In genomic region chr2:110274160-110274559, GRCm38 (mm10) we compare ENCODE assay signal across 11 mouse cellular contexts. TPM values are rescaled to one million over a fixed set of nuclear protein-coding genes. Genes with fewer than 3 reads are reported as not detected.
DNase-seq lines count a peak whose midpoint lies in the region; ATAC-seq and TF ChIP-seq lines count a peak whose summit lies in the region.
"Had no signal": no experiment of that assay in that cellular context is flagged by ENCODE, and none has a peak within 500 bp of the region (broad histone marks: within the 10 kb centered on the region; RNA-seq: fewer than 3 reads in every experiment).

No protein-coding gene starts in this region.

- ATAC-seq in forebrain, postnatal 0 days: peak; percentile 64
- peak; percentile 94 for ATAC-seq in lung, embryonic 16.5 days (ENCODE audit: low read depth)
- no peak for ATAC-seq in erythroblast, adult 5-6 weeks (replicated peaks; ENCODE audit: low FRiP score, poor library complexity, severe bottlenecking)
- ATAC-seq in erythroid progenitor cell, adult 5-6 weeks (replicated peaks; ENCODE audit: low FRiP score, poor library complexity, severe bottlenecking): no peak

- H3K4me2 ChIP-seq in forebrain, postnatal 0 days (ENCODE audit: low read depth): no peak overlapping the region
- no peak overlapping the region for H3K4me2 ChIP-seq in lung, embryonic 16.5 days (ENCODE audit: low read depth, low read length)
- H3K4me2 ChIP-seq: neural tube, embryonic 13.5 days had no signal

- H3K9me3 ChIP-seq in forebrain, postnatal 0 days (ENCODE audit: low read length): no peaks in the 10 kb centered on the region
- H3K9me3 ChIP-seq in lung, embryonic 16.5 days (ENCODE audit: control insufficient read depth, low read length): no peaks in the 10 kb centered on the region
- H3K9me3 ChIP-seq: G1E; neural tube, embryonic 13.5 days had no signal

- WGBS in forebrain, postnatal 0 days: 27% methylated on average over 2 of the region's 2 CpGs
- 35% methylated on average over 2 of the region's 2 CpGs for WGBS in lung, embryonic 16.5 days

- TF ChIP-seq CTCF in forebrain, postnatal 0 days (IDR thresholded peaks at IDR 0.05; ENCODE audit: low read depth): no peak

- H3K4me3 ChIP-seq in forebrain, postnatal 0 days (ENCODE audit: low read depth, low read length): no peak overlapping the region
- no peak overlapping the region for H3K4me3 ChIP-seq in lung, embryonic 16.5 days (ENCODE audit: low read length)
- H3K4me3 ChIP-seq: neural tube, embryonic 13.5 days had no signal

- H3K36me3 ChIP-seq in forebrain, postnatal 0 days (ENCODE audit: insufficient read depth): no peaks in the 10 kb centered on the region
- no peaks in the 10 kb centered on the region for H3K36me3 ChIP-seq in lung, embryonic 16.5 days (ENCODE audit: control insufficient read depth, insufficient read depth, low read length)
- H3K36me3 ChIP-seq: G1E; neural tube, embryonic 13.5 days had no signal

- H3K27ac ChIP-seq in forebrain, postnatal 0 days (ENCODE audit: low read depth, low read length): no peak overlapping the region
- no peak overlapping the region for H3K27ac ChIP-seq in lung, embryonic 16.5 days (ENCODE audit: low read length)
- H3K27ac ChIP-seq: liver, embryonic 14.5 days; neural tube, embryonic 13.5 days had no signal

- H3K27me3 ChIP-seq in forebrain, postnatal 0 days (ENCODE audit: insufficient read depth, low read length): no peaks in the 10 kb centered on the region
- no peaks in the 10 kb centered on the region for H3K27me3 ChIP-seq in lung, embryonic 16.5 days (ENCODE audit: control insufficient read depth, insufficient read depth, low read depth, low read length)
- H3K27me3 ChIP-seq: neural tube, embryonic 13.5 days had no signal

- H3K4me1 ChIP-seq in forebrain, postnatal 0 days (ENCODE audit: insufficient read depth): no peaks in the 10 kb centered on the region
- 0 out of 2 replicates have a peak, but pooled peaks cover 3% of the 10 kb centered on the region for H3K4me1 ChIP-seq in lung, embryonic 16.5 days (replicated peaks; ENCODE audit: control insufficient read depth, insufficient read depth, low read length)
- H3K4me1 ChIP-seq: neural tube, embryonic 13.5 days had no signal

- H3K9ac ChIP-seq in forebrain, postnatal 0 days: no peak overlapping the region
- no peak overlapping the region for H3K9ac ChIP-seq in lung, embryonic 16.5 days (ENCODE audit: low read length)
- H3K9ac ChIP-seq: liver, embryonic 14.5 days; neural tube, embryonic 13.5 days had no signal

- peak; percentile 28 for DNase-seq in kidney, postnatal 14 days
- no peak for DNase-seq in kidney, postnatal 36 days
- DNase-seq in forebrain, postnatal 0 days: peak; percentile 21
- DNase-seq in heart, adult 8-10 months (ENCODE audit: low spot score): peak; percentile 53
- DNase-seq: adrenal gland, postnatal 36 days had no signal

RNA-seq across cellular contexts. Expression of gene Bbox1, which starts 40.2 kb away (rescaled TPM):
- 1.3 and 1.5 TPM in 2 replicates for total RNA-seq in forebrain, postnatal 0 days (2014; rRNA removed)
- 1.2 and 2.2 TPM in 2 replicates for polyA plus RNA-seq in forebrain, postnatal 0 days (2015; fragmentation: Nextera tagmentation; extraction: Ambion mirVana)
- not detected for total RNA-seq in heart, adult 8-10 months (2022)
- 0.28 and 0.96 TPM in 2 replicates for polyA plus RNA-seq in lung, embryonic 16.5 days (2015; fragmentation: Nextera tagmentation; extraction: Ambion mirVana)
- total RNA-seq in erythroblast, adult 5-6 weeks (2015; ENCODE audit: low replicate concordance): not detected in 2 replicates
- total RNA-seq in erythroblast, adult 5-6 weeks (2017; ENCODE audit: low replicate concordance): not detected in 2 replicates
- total RNA-seq in erythroid progenitor cell, adult 5-6 weeks (2015; ENCODE audit: low replicate concordance): not detected in 2 replicates
- not detected in 2 replicates for total RNA-seq in erythroid progenitor cell, adult 5-6 weeks (2017; ENCODE audit: low replicate concordance)
- total RNA-seq: adrenal gland, postnatal 36 days had no signal
- polyA plus RNA-seq: G1E; neural tube, embryonic 13.5 days had no signal

Comparison
In these comparisons a context has a peak if more than half of its experiments do, and no peak if none do; other contexts are left out.
1. DNase-seq: peak in kidney, postnatal 14 days (single experiment), forebrain, postnatal 0 days (single experiment) and heart, adult 8-10 months (single experiment); none in kidney, postnatal 36 days (0 of 2).
2. ATAC-seq: peak in forebrain, postnatal 0 days (single experiment) and lung, embryonic 16.5 days (single experiment); none in erythroblast, adult 5-6 weeks (single experiment) and erythroid progenitor cell, adult 5-6 weeks (single experiment).